Mouse (Mus musculus): ENCODE data around the gene Gm815.

The Gm815 gene

GRCm38 (mm10) chr19:26877180-26877775 lies 8.4 kb upstream of the Gm815 start:
- no peak for DNase-seq (ENCODE audit: low read depth, low spot score)

GRCm38 (mm10) chr19:26879856-26880255 lies 5.8 kb upstream of the Gm815 start:
- DNase-seq (ENCODE audit: low read depth, low spot score), result no peak

- DNase-seq (ENCODE audit: low read depth, low spot score), result no peak
Observed at GRCm38 (mm10) chr19:26881866-26882427, 3.7 kb upstream of the Gm815 start.

GRCm38 (mm10) chr19:26888171-26888570 lies 2.5 kb downstream of the Gm815 start:
- DNase-seq (ENCODE audit: low read depth, low spot score), result no peak

- no peak for DNase-seq (ENCODE audit: low read depth, low spot score)
Observed at GRCm38 (mm10) chr19:26891306-26891964, 5.8 kb downstream of the Gm815 start.

GRCm38 (mm10) chr19:26892861-26893260 lies 7.2 kb downstream of the Gm815 start:
- DNase-seq (ENCODE audit: low read depth, low spot score), result no peak

- no peak for DNase-seq (ENCODE audit: low read depth, low spot score)
Observed at GRCm38 (mm10) chr19:26902162-26902561, 16.5 kb downstream of the Gm815 start.

- DNase-seq (ENCODE audit: low read depth, low spot score), result no peak
Observed at GRCm38 (mm10) chr19:26914245-26914644, 28.6 kb downstream of the Gm815 start.

GRCm38 (mm10) chr19:26920816-26921215 lies 35.1 kb downstream of the Gm815 start:
- DNase-seq (ENCODE audit: low read depth, low spot score), result no peak

- DNase-seq (ENCODE audit: low read depth, low spot score), result peak; percentile 3
Observed at GRCm38 (mm10) chr19:26930295-26931283, 44.9 kb downstream of the Gm815 start.

GRCm38 (mm10) chr19:26934186-26934585 lies 48.5 kb downstream of the Gm815 start:
- DNase-seq (ENCODE audit: low read depth, low spot score), result no peak

Data from forelimb bud, embryonic 11.5 days (tissue).